Mouse (Mus musculus): ENCODE measurements around the gene Gm7714.
"Not testable (repeated sequence)": the region's sequence is repeated elsewhere in the genome, so short reads cannot be mapped to it uniquely, and the experiment has no call there.

Gene Gm7714

GRCm38 (mm10) chr5:88268619-88269018, at the start of gene Gm7714:
Gm7714 (plus strand) TSS chr5:88268919.
- DNase-seq (ENCODE audit: extremely low spot score): no peak

GRCm38 (mm10) chr5:88256475-88256874, 12.2 kb upstream of the Gm7714 start:
- DNase-seq (ENCODE audit: extremely low spot score): no peak

- DNase-seq (ENCODE audit: extremely low spot score): not testable (repeated sequence)
These were observed 42.6 kb downstream of the Gm7714 start for GRCm38 (mm10) chr5:88311307-88311706.

DNA sequence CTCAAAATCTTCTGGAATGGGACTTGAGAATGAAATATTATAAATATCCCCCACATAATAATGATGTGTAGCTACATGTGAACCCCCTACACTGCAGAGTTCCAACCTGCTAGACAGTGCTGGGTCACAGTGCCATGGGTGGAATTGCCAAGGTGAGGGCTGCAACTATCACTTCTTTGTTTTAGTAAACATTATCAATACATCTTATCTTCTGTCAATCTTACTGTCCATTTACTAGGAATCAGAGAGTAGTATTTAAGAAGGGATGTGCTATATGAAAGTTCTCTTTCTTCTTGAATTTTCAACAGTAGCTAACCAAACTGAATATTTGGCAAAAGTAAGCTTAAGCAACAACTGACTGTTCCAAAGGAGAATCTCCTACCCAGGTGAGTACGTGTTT, 48.3 kb downstream of the Gm7714 start, which contains the start of gene Prol1:
Gene Prol1 (plus strand): TSS at position 301 of the 400 bp plus-strand sequence.
- DNase-seq (ENCODE audit: extremely low spot score): no peak

All from embryo, embryonic 9.5 days (tissue).